Mouse (Mus musculus): Measurements from ENCODE around the gene Orm3. TPM values are rescaled to one million over a fixed set of nuclear protein-coding genes. Genes with fewer than 3 reads are reported as not detected.
"Not testable (repeated sequence)": the region's sequence is repeated elsewhere in the genome, so short reads cannot be mapped to it uniquely, and the experiment has no call there.

The Orm3 gene
- polyA plus RNA-seq (2014; fragmentation: Nextera tagmentation; extraction: Ambion mirVana) = not detected in 2 replicates

GRCm38 (mm10) chr4:63355877-63356665 is at the start of gene Orm3:
Gene Orm3 (plus strand): TSS chr4:63356162.
- H3K27me3 ChIP-seq (ENCODE audit: control insufficient read depth, insufficient read depth, low read length) = no peaks in the 10 kb centered on the region
- WGBS = 79% methylated on average over 4 of the region's 4 CpGs
- H3K36me3 ChIP-seq (ENCODE audit: control insufficient read depth, insufficient read depth, low read length) = no peaks in the 10 kb centered on the region
- H3K4me3 ChIP-seq (ENCODE audit: low read depth, low read length) = no peak within 1 kb of the TSS
- no peak within 1 kb of the TSS for H3K9ac ChIP-seq (ENCODE audit: low read depth, low read length)
- H3K9me3 ChIP-seq (ENCODE audit: control insufficient read depth, low read length) = no peaks in the 10 kb centered on the region
- DNase-seq (ENCODE audit: low spot score) (no peak), ATAC-seq (ENCODE audit: low FRiP score) (no peak)
- no peak within 1 kb of the TSS for H3K27ac ChIP-seq (ENCODE audit: low read depth, low read length)
- no peaks in the 10 kb centered on the region for H3K4me1 ChIP-seq (replicated peaks; ENCODE audit: control insufficient read depth, insufficient read depth, low read length)
- H3K4me2 ChIP-seq (replicated peaks; ENCODE audit: low read depth, low read length) = no peak within 1 kb of the TSS

GRCm38 (mm10) chr4:63307175-63308062 is 48.5 kb upstream of the Orm3 start:
- no peak overlapping the region for H3K9ac ChIP-seq (ENCODE audit: low read depth, low read length)
- no peak overlapping the region for H3K27ac ChIP-seq (ENCODE audit: low read depth, low read length)
- no peaks in the 10 kb centered on the region for H3K27me3 ChIP-seq (ENCODE audit: control insufficient read depth, insufficient read depth, low read length)
- no peak overlapping the region for H3K4me2 ChIP-seq (replicated peaks; ENCODE audit: low read depth, low read length)
- DNase-seq (ENCODE audit: low spot score) (peak; percentile 93), ATAC-seq (ENCODE audit: low FRiP score) (peak; percentile 86)
- 36% methylated on average over 21 of the region's 21 CpGs for WGBS
- no peak overlapping the region for H3K4me3 ChIP-seq (ENCODE audit: low read depth, low read length)
- H3K36me3 ChIP-seq (ENCODE audit: control insufficient read depth, insufficient read depth, low read length) = no peaks in the 10 kb centered on the region
- H3K4me1 ChIP-seq (replicated peaks; ENCODE audit: control insufficient read depth, insufficient read depth, low read length) = no peaks in the 10 kb centered on the region
- H3K9me3 ChIP-seq (ENCODE audit: control insufficient read depth, low read length) = no peaks in the 10 kb centered on the region

- Histone ChIP-seq H3K4me2 (replicated peaks; ENCODE audit: low read depth, low read length) (no peak overlapping the region), H3K4me3 (ENCODE audit: low read depth, low read length) (no peak overlapping the region), H3K27me3 (ENCODE audit: control insufficient read depth, insufficient read depth, low read length) (no peaks in the 10 kb centered on the region), H3K4me1 (replicated peaks; ENCODE audit: control insufficient read depth, insufficient read depth, low read length) (no peaks in the 10 kb centered on the region), H3K36me3 (ENCODE audit: control insufficient read depth, insufficient read depth, low read length) (no peaks in the 10 kb centered on the region), H3K27ac (ENCODE audit: low read depth, low read length) (no peak overlapping the region), H3K9me3 (ENCODE audit: control insufficient read depth, low read length) (no peaks in the 10 kb centered on the region), H3K9ac (ENCODE audit: low read depth, low read length) (no peak overlapping the region)
- WGBS = 69% methylated on average over 3 of the region's 3 CpGs
- no peak for ATAC-seq (ENCODE audit: low FRiP score)
- no peak for DNase-seq (ENCODE audit: low spot score)
Observed at GRCm38 (mm10) chr4:63308316-63308715, 47.6 kb upstream of the Orm3 start.

- no peaks in the 10 kb centered on the region for H3K27me3 ChIP-seq (ENCODE audit: control insufficient read depth, insufficient read depth, low read length)
- WGBS = 71% methylated on average over 10 of the region's 10 CpGs
- DNase-seq (ENCODE audit: low spot score) = no peak
- H3K9ac ChIP-seq (ENCODE audit: low read depth, low read length) = no peak overlapping the region
- no peak overlapping the region for H3K4me2 ChIP-seq (replicated peaks; ENCODE audit: low read depth, low read length)
- ATAC-seq (ENCODE audit: low FRiP score) = no peak
- H3K27ac ChIP-seq (ENCODE audit: low read depth, low read length) = no peak overlapping the region
- no peaks in the 10 kb centered on the region for H3K36me3 ChIP-seq (ENCODE audit: control insufficient read depth, insufficient read depth, low read length)
- no peak overlapping the region for H3K4me3 ChIP-seq (ENCODE audit: low read depth, low read length)
- H3K4me1 ChIP-seq (replicated peaks; ENCODE audit: control insufficient read depth, insufficient read depth, low read length) = no peaks in the 10 kb centered on the region
- H3K9me3 ChIP-seq (ENCODE audit: control insufficient read depth, low read length) = no peaks in the 10 kb centered on the region
Observed at GRCm38 (mm10) chr4:63310247-63310855, 45.6 kb upstream of the Orm3 start.

GRCm38 (mm10) chr4:63311426-63311825 is 44.5 kb upstream of the Orm3 start:
- 92% methylated on average over 7 of the region's 7 CpGs for WGBS
- H3K9me3 ChIP-seq (ENCODE audit: control insufficient read depth, low read length) = no peaks in the 10 kb centered on the region

DNA sequence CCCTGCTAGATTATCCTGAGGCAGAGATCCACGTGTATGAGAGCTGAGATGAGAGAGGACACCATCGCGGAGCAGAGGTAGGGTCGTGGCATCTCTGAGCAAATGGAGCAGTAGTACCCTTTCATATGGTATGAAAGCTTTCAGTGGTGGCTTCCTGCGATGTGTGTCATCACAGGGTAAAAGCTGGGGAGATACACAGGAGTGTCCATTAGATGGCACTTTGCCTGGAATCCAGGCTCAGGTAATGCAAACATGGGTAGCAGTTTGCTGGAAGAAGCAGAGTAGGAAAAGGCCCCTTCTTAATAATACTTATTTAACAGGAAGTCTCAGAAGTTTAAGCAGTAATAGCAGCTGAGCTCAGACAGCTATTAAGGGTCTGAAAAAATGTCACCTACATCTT is 41.9 kb upstream of the Orm3 start:
- H3K36me3 ChIP-seq (ENCODE audit: control insufficient read depth, insufficient read depth, low read length) = no peaks in the 10 kb centered on the region
- DNase-seq (ENCODE audit: low spot score) (no peak), ATAC-seq (ENCODE audit: low FRiP score) (no peak)
- no peak overlapping the region for H3K4me3 ChIP-seq (ENCODE audit: low read depth, low read length)
- no peaks in the 10 kb centered on the region for H3K4me1 ChIP-seq (replicated peaks; ENCODE audit: control insufficient read depth, insufficient read depth, low read length)
- no peak overlapping the region for H3K4me2 ChIP-seq (replicated peaks; ENCODE audit: low read depth, low read length)
- H3K9me3 ChIP-seq (ENCODE audit: control insufficient read depth, low read length) = no peaks in the 10 kb centered on the region
- 81% methylated on average over 5 of the region's 5 CpGs for WGBS
- H3K9ac ChIP-seq (ENCODE audit: low read depth, low read length) = no peak overlapping the region
- H3K27ac ChIP-seq (ENCODE audit: low read depth, low read length) = no peak overlapping the region
- no peaks in the 10 kb centered on the region for H3K27me3 ChIP-seq (ENCODE audit: control insufficient read depth, insufficient read depth, low read length)

More at GRCm38 (mm10) chr4:63311426-63311825, 44.5 kb upstream of the Orm3 start:
- H3K4me2 ChIP-seq (replicated peaks; ENCODE audit: low read depth, low read length) = no peak overlapping the region
- H3K36me3 ChIP-seq (ENCODE audit: control insufficient read depth, insufficient read depth, low read length) = no peaks in the 10 kb centered on the region
- H3K27me3 ChIP-seq (ENCODE audit: control insufficient read depth, insufficient read depth, low read length) = no peaks in the 10 kb centered on the region
- H3K4me3 ChIP-seq (ENCODE audit: low read depth, low read length) = no peak overlapping the region
- DNase-seq (ENCODE audit: low spot score) (no peak), ATAC-seq (ENCODE audit: low FRiP score) (no peak)
- H3K27ac ChIP-seq (ENCODE audit: low read depth, low read length) = no peak overlapping the region
- no peak overlapping the region for H3K9ac ChIP-seq (ENCODE audit: low read depth, low read length)
- no peaks in the 10 kb centered on the region for H3K4me1 ChIP-seq (replicated peaks; ENCODE audit: control insufficient read depth, insufficient read depth, low read length)

- Histone ChIP-seq H3K4me3 (ENCODE audit: low read depth, low read length) (no peak overlapping the region), H3K36me3 (ENCODE audit: control insufficient read depth, insufficient read depth, low read length) (no peaks in the 10 kb centered on the region), H3K27ac (ENCODE audit: low read depth, low read length) (no peak overlapping the region), H3K9ac (ENCODE audit: low read depth, low read length) (no peak overlapping the region), H3K4me2 (replicated peaks; ENCODE audit: low read depth, low read length) (no peak overlapping the region), H3K9me3 (ENCODE audit: control insufficient read depth, low read length) (no peaks in the 10 kb centered on the region), H3K27me3 (ENCODE audit: control insufficient read depth, insufficient read depth, low read length) (no peaks in the 10 kb centered on the region), H3K4me1 (replicated peaks; ENCODE audit: control insufficient read depth, insufficient read depth, low read length) (no peaks in the 10 kb centered on the region)
- WGBS = 76% methylated on average over 9 of the region's 9 CpGs
- DNase-seq (ENCODE audit: low spot score) = no peak
- ATAC-seq (ENCODE audit: low FRiP score) = 0 out of 2 replicates have a peak, but pooled peaks have one; percentile 15
Observed at GRCm38 (mm10) chr4:63316076-63316746, 39.8 kb upstream of the Orm3 start.

DNA sequence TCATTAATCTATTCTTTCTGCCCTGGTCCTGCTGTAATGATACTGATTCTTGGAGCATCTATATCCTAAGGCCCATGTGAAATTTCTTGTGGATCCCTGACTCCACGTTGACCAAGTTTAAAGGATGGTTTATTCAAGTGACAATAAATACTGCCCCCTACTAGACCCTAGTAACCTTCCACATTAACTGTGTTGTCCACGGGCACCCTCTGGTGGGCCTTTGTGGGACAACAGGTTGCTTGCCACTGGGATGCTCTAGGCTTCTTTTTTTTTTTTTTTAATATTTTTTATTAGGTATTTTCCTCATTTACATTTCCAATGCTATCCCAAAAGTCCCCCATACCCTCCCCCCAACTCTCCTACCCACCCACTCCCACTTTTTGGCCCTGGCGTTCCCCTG is 36.4 kb upstream of the Orm3 start:
- H3K36me3 ChIP-seq (ENCODE audit: control insufficient read depth, insufficient read depth, low read length); H3K4me1 ChIP-seq (replicated peaks; ENCODE audit: control insufficient read depth, insufficient read depth, low read length); H3K9ac ChIP-seq (ENCODE audit: low read depth, low read length); H3K27ac ChIP-seq (ENCODE audit: low read depth, low read length); H3K4me3 ChIP-seq (ENCODE audit: low read depth, low read length); H3K4me2 ChIP-seq (replicated peaks; ENCODE audit: low read depth, low read length); H3K27me3 ChIP-seq (ENCODE audit: control insufficient read depth, insufficient read depth, low read length); ATAC-seq (ENCODE audit: low FRiP score); H3K9me3 ChIP-seq (ENCODE audit: control insufficient read depth, low read length): not testable (repeated sequence)
- 45% methylated on average over 3 of the region's 3 CpGs for WGBS
- peak; percentile 79 for DNase-seq (ENCODE audit: low spot score)
